Mouse (Mus musculus) kidney, adult 2 months (tissue): Measurements from ENCODE around the gene Rbfox1.

Experiments
- CTCF ChIP-seq: fragments of 200-500 bp; conservative IDR thresholded peaks from 2 replicates; pipeline ENCODE4 v1.5.1; 2011; ENCODE audit warnings: low read depth, mild to moderate bottlenecking, control low read depth, low read length, moderate library complexity, mixed read lengths; ENCODE audit not compliant: insufficient read depth, insufficient read length
- POLR2A ChIP-seq: fragments of 200-500 bp; IDR thresholded peaks from one replicate; pipeline ENCODE4 v1.6.1; 2011; ENCODE audit warnings: low read depth, low read length, control low read depth

GRCm38 (mm10) chr16:6485631-6486030, 600.5 kb downstream of the Rbfox1 start:
- TF ChIP-seq CTCF (no peak), POLR2A (no peak)
